Mouse (Mus musculus): Measurements from ENCODE around the gene Etfbkmt. TPM values are rescaled to one million over a fixed set of nuclear protein-coding genes. Genes with fewer than 3 reads are reported as not detected.
A peak's percentile ranks its signal among the peaks of the same experiment; 100 is the strongest.
"Not testable (repeated sequence)": the region's sequence is repeated elsewhere in the genome, so short reads cannot be mapped to it uniquely, and the experiment has no call there.

Gene Etfbkmt
- polyA plus RNA-seq, 1 experiment, result 3.7 TPM

DNA sequence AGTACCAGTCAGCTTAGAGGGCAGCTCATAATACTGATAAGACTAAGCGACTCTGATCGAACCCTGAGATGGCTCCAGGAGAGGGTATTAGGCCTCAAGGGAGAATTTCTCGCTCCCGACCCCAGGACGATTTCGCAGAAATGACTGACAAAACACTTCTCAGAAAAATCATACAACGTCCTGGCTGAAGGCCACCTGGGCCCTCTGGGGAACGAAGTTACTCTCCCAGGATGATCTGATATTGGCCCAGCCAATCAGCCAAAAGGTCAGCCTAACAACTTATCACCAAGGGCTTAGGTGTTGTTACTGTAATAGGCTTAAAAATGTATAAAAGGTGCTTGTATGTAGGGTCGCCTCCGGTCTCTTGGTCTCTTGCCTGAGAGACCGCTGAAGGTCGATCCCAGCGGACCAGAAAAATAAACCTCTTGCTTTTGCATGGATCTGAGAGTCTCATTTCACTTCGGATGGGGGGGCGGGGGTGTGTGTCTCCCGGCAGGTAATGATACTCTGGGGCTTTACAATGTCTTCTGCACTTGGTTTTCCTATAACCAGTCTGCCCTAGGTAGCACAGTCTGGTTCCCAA, 49.8 kb downstream of the Etfbkmt start:
- H3K27ac ChIP-seq (ENCODE audit: insufficient read depth, low read length), result no peak overlapping the region
- WGBS, result 93% methylated on average over 16 of the region's 16 CpGs
- TF ChIP-seq CTCF (IDR thresholded peaks at IDR 0.05; ENCODE audit: borderline replicate concordance, insufficient read depth, low read depth, low read length) (no peak), POLR2A (IDR thresholded peaks at IDR 0.05; ENCODE audit: borderline replicate concordance, insufficient read depth, low read length) (no peak)
- no peak overlapping the region for H3K4me3 ChIP-seq (replicated peaks; ENCODE audit: insufficient read depth, low read depth, low read length)
- no peaks in the 10 kb centered on the region; the same call in 1 of the 2 replicates for H3K4me1 ChIP-seq (ENCODE audit: control insufficient read depth, insufficient read depth, low read length)
- peak; percentile 10 to 24 for DNase-seq
- H3K27me3 ChIP-seq (ENCODE audit: control insufficient read depth, insufficient read depth, low read length), result no peaks in the 10 kb centered on the region

- not testable (repeated sequence) for DNase-seq; H3K27me3 ChIP-seq (ENCODE audit: control insufficient read depth, insufficient read depth, low read length); H3K27ac ChIP-seq (ENCODE audit: insufficient read depth, low read length); H3K4me1 ChIP-seq (ENCODE audit: control insufficient read depth, insufficient read depth, low read length); H3K4me3 ChIP-seq (replicated peaks; ENCODE audit: insufficient read depth, low read depth, low read length)
- 85% methylated on average over 5 of the region's 5 CpGs for WGBS
Measured at GRCm38 (mm10) chr6:149191951-149192350, 52.3 kb downstream of the Etfbkmt start.

DNA sequence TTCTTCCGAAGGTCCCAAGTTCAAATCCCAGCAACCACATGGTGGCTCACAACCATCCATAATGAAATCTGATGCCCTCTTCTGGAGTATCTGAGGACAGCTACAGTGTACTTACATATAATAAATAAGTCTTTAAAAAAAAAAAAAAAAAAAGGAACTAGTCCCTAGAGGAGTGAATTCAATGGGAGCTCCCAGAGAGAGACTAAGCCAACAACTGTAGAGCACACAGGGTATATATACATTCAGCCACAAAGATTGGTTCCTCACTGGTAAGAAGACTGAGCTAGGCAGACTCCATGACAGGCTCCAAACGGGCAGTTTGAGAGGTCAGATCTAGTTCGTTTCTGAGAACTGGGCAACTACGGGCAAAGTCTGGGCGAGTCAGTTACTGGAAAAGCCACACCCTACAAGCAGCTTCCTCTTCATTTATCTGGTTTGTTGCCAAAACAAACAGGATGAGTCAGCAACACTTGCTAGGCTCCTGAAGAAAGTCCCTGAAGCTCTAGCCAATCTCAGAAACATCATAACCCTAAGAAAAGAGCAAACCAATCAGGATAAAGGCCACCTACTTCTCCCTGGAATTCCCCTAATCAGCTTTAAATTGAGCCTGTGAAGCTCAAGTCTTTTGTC, 53.7 kb downstream of the Etfbkmt start:
- 77% methylated on average over 5 of the region's 5 CpGs for WGBS
- TF ChIP-seq POLR2A (IDR thresholded peaks at IDR 0.05; ENCODE audit: borderline replicate concordance, insufficient read depth, low read length) (no peak), CTCF (IDR thresholded peaks at IDR 0.05; ENCODE audit: borderline replicate concordance, insufficient read depth, low read depth, low read length) (no peak)
- H3K27ac ChIP-seq (ENCODE audit: insufficient read depth, low read length), result no peak overlapping the region
- H3K27me3 ChIP-seq (ENCODE audit: control insufficient read depth, insufficient read depth, low read length), result no peaks in the 10 kb centered on the region
- H3K4me1 ChIP-seq (ENCODE audit: control insufficient read depth, insufficient read depth, low read length), result no peaks in the 10 kb centered on the region
- DNase-seq, result no peak
- H3K4me3 ChIP-seq (replicated peaks; ENCODE audit: insufficient read depth, low read depth, low read length), result no peak overlapping the region

DNA sequence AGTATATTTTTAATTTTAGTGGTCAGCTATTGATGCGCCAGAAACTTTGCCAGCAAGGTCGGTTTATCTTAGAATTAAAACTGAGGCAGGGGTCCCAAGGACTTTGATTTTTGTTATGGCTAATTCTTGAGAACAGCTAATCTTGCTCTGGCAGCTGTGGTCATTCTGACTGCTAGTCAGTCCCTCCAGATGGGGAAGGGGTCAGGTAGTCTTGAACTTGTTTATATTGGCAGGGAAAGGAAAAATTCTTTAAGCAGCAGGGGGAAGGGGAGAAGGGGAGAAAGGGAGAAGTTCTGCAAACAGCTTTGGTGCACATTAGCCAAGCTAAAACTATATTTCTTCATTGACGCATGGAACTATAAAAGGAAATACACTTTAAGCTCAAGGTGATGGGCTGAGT, 57.5 kb downstream of the Etfbkmt start:
- Histone ChIP-seq H3K27ac (ENCODE audit: insufficient read depth, low read length) (no peak overlapping the region), H3K4me1 (ENCODE audit: control insufficient read depth, insufficient read depth, low read length) (no peaks in the 10 kb centered on the region), H3K27me3 (ENCODE audit: control insufficient read depth, insufficient read depth, low read length) (no peaks in the 10 kb centered on the region), H3K4me3 (replicated peaks; ENCODE audit: insufficient read depth, low read depth, low read length) (no peak overlapping the region)
- TF ChIP-seq POLR2A (IDR thresholded peaks at IDR 0.05; ENCODE audit: borderline replicate concordance, insufficient read depth, low read length), result no peak
- TF ChIP-seq CTCF (IDR thresholded peaks at IDR 0.05; ENCODE audit: borderline replicate concordance, insufficient read depth, low read depth, low read length), result no peak
- no peak for DNase-seq
- WGBS, result 81% methylated on average over 3 of the region's 3 CpGs

DNA sequence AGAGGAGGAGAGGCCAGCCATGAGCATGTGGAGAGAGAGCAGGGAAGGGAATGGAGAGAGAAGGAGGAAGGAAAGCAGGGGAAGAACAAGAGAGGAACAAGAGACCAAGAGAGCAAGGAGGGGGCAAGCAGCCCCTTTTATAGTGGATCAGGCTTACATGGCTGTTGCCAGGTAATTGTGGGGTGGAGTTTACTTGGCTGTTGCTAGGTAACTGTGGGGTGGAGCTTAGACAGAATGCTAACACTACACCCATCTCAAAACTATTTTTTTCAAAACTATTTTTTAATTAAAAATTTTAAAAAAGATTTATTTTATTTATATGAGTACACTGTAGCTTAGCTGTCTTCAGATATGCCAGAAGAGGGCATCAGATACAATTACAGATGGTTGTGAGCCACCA, 58.9 kb downstream of the Etfbkmt start:
- no peak for TF ChIP-seq CTCF (IDR thresholded peaks at IDR 0.05; ENCODE audit: borderline replicate concordance, insufficient read depth, low read depth, low read length)
- no peak for TF ChIP-seq POLR2A (IDR thresholded peaks at IDR 0.05; ENCODE audit: borderline replicate concordance, insufficient read depth, low read length)
- Histone ChIP-seq H3K27me3 (ENCODE audit: control insufficient read depth, insufficient read depth, low read length) (no peaks in the 10 kb centered on the region), H3K27ac (ENCODE audit: insufficient read depth, low read length) (no peak overlapping the region), H3K4me3 (replicated peaks; ENCODE audit: insufficient read depth, low read depth, low read length) (no peak overlapping the region), H3K4me1 (ENCODE audit: control insufficient read depth, insufficient read depth, low read length) (no peaks in the 10 kb centered on the region)
- DNase-seq, result no peak

Other genes with a start within 250 kb of the Etfbkmt start
- 22.3 and 25.1 TPM in 2 replicates for gene Caprin2, start 243.6 kb upstream of the Etfbkmt start, polyA plus RNA-seq (2012; rRNA removed)
- gene Sinhcaf, start 193.4 kb upstream of the Etfbkmt start, polyA plus RNA-seq (2012; rRNA removed), result 1.6 and 1.8 TPM in 2 replicates
- 19.5 and 19.9 TPM in 2 replicates for gene Dennd5b, start 38.2 kb upstream of the Etfbkmt start, polyA plus RNA-seq (2012; rRNA removed)
- not detected in 2 replicates for gene Gm10203, start 9.7 kb upstream of the Etfbkmt start, polyA plus RNA-seq (2012; rRNA removed)
- gene Amn1, start 48.9 kb downstream of the Etfbkmt start, polyA plus RNA-seq (2012; rRNA removed), result 19.0 and 27.1 TPM in 2 replicates
- 6.9 and 7.8 TPM in 2 replicates for gene Resf1, start 169.6 kb downstream of the Etfbkmt start, polyA plus RNA-seq (2012; rRNA removed)